Comparison of ENCODE assay signal across 9 mouse cellular contexts in the genomic region with DNA sequence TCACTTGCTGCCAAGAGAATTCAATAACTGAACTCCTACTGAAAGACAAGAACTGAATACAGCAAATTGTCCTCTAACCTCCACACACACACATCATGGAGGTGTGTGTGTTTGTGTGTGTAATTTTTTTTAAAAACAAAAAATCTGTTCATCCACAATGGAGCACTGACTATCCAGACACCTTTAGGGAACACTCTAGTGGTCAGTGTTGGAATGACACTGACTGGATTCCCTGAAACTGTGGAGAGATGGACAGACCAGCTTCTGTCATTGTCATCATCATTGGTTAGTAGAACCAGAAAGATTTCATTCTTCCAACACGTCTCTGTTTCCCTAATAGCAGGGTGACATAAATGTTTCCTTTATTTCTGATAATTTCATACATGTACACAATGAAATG. TPM values are rescaled to one million over a fixed set of nuclear protein-coding genes. Genes with fewer than 3 reads are reported as not detected.
DNase-seq lines count a peak whose midpoint lies in the region; ATAC-seq and TF ChIP-seq lines count a peak whose summit lies in the region.
"Had no signal": no experiment of that assay in that cellular context is flagged by ENCODE, and none has a peak within 500 bp of the region (broad histone marks: within the 10 kb centered on the region; RNA-seq: fewer than 3 reads in every experiment).

No protein-coding gene starts in this region.

- H3K36me3 ChIP-seq in forebrain, postnatal 0 days (ENCODE audit: insufficient read depth): peaks cover 11% of the 10 kb centered on the region; the same call in 1 of the 2 replicates
- H3K36me3 ChIP-seq in forebrain, embryonic 11.5 days (ENCODE audit: control insufficient read depth, insufficient read depth, low read length): peaks cover 5% of the 10 kb centered on the region

- H3K9ac ChIP-seq in forebrain, postnatal 0 days: no peak overlapping the region
- H3K9ac ChIP-seq in forebrain, embryonic 11.5 days (ENCODE audit: low read length): no peak overlapping the region
- H3K9ac ChIP-seq: liver, embryonic 13.5 days had no signal

- no peak overlapping the region for H3K4me2 ChIP-seq in forebrain, postnatal 0 days (ENCODE audit: low read depth)
- no peak overlapping the region for H3K4me2 ChIP-seq in forebrain, embryonic 11.5 days (ENCODE audit: low read depth, low read length, severe bottlenecking)
- H3K4me2 ChIP-seq: liver, embryonic 13.5 days had no signal

- peak; percentile 7 for DNase-seq in forebrain, postnatal 0 days
- no peak for DNase-seq in forebrain, embryonic 11.5 days (ENCODE audit: low spot score)
- DNase-seq in left cerebral cortex, postnatal 14 days (ENCODE audit: low spot score in 2 of 2): peak; percentile 21 to 35
- DNase-seq in left cerebral cortex, adult 8-10 months (ENCODE audit: low spot score in 2 of 2): no peak
- no peak for DNase-seq in Patski (ENCODE audit: low read depth, low spot score)
- peak; percentile 54 for DNase-seq in lung, postnatal 14 days
- no peak for DNase-seq in frontal cortex, postnatal 10 days (ENCODE audit: low spot score in 2 of 2)
- DNase-seq in right cerebral cortex, adult 18-20 months: no peak
- DNase-seq: liver, embryonic 13.5 days had no signal

- H3K4me1 ChIP-seq in forebrain, postnatal 0 days (ENCODE audit: insufficient read depth): no peaks in the 10 kb centered on the region
- H3K4me1 ChIP-seq in forebrain, embryonic 11.5 days (replicated peaks; ENCODE audit: control insufficient read depth, insufficient read depth, low read length): no peaks in the 10 kb centered on the region
- H3K4me1 ChIP-seq: liver, embryonic 13.5 days had no signal

- peak; percentile 70 for TF ChIP-seq CTCF in forebrain, postnatal 0 days (IDR thresholded peaks at IDR 0.05; ENCODE audit: low read depth)
- peak; percentile 57 for TF ChIP-seq CTCF in Patski (IDR thresholded peaks at IDR 0.05)

- POLR2A ChIA-PET in Patski (lab: Charles Lee): interaction anchor here (0.6 kb wide), 1 partner anchor 360 kb away, joined by 3 read pairs; no protein-coding TSS in a partner anchor

- H3K27ac ChIP-seq in forebrain, postnatal 0 days (ENCODE audit: low read depth, low read length): no peak overlapping the region
- H3K27ac ChIP-seq in forebrain, embryonic 11.5 days (ENCODE audit: low read depth, low read length): no peak overlapping the region
- H3K27ac ChIP-seq: liver, embryonic 13.5 days had no signal

- in situ Hi-C loops in Patski (cut with MboI; ENCODE audit: low pct_unique_long_range_greater_than_20kb): no loop called here

- no peaks in the 10 kb centered on the region for H3K27me3 ChIP-seq in forebrain, postnatal 0 days (ENCODE audit: insufficient read depth, low read length)
- no peaks in the 10 kb centered on the region for H3K27me3 ChIP-seq in forebrain, embryonic 11.5 days (ENCODE audit: control insufficient read depth, insufficient read depth, low read length)
- no peaks in the 10 kb centered on the region for H3K27me3 ChIP-seq in Patski
- H3K27me3 ChIP-seq: liver, embryonic 13.5 days had no signal

- CTCF ChIA-PET in Patski (lab: Charles Lee): interaction anchor here (0.7 to 1.7 kb wide), 3 partner anchors 41 to 199 kb away, joined by 3 to 6 read pairs (median 4); no protein-coding TSS in a partner anchor

- no peaks in the 10 kb centered on the region for H3K9me3 ChIP-seq in forebrain, postnatal 0 days (ENCODE audit: low read length)
- H3K9me3 ChIP-seq in forebrain, embryonic 11.5 days (ENCODE audit: control insufficient read depth, low read length): peaks cover 5% of the 10 kb centered on the region; the same call in 1 of the 2 replicates
- H3K9me3 ChIP-seq: liver, embryonic 13.5 days had no signal

- no peak overlapping the region for H3K4me3 ChIP-seq in forebrain, postnatal 0 days (ENCODE audit: low read depth, low read length)
- H3K4me3 ChIP-seq in forebrain, embryonic 11.5 days (ENCODE audit: low read depth, low read length): no peak overlapping the region
- H3K4me3 ChIP-seq: liver, embryonic 13.5 days had no signal

- 78% methylated on average over 1 of the region's 1 CpGs for WGBS in forebrain, postnatal 0 days
- WGBS in forebrain, embryonic 11.5 days: 68% methylated on average over 1 of the region's 1 CpGs

- intact Hi-C loops in left cerebral cortex, postnatal 14 days (cut with DNase I): no loop called here

- ATAC-seq in forebrain, postnatal 0 days: peak; percentile 48; the same call in 1 of the 2 replicates
- no peak for ATAC-seq in forebrain, embryonic 11.5 days (replicated peaks; ENCODE audit: low FRiP score)
- ATAC-seq in Patski: no peak

RNA-seq across cellular contexts. Expression of gene Zfp961, which starts 21.1 kb away (rescaled TPM):
- total RNA-seq in forebrain, postnatal 0 days (2014; rRNA removed): 28.8 and 29.4 TPM in 2 replicates
- polyA plus RNA-seq in forebrain, postnatal 0 days (2015; fragmentation: Nextera tagmentation; extraction: Ambion mirVana): 11.1 and 14.5 TPM in 2 replicates
- 29.0 and 31.2 TPM in 2 replicates for polyA plus RNA-seq in forebrain, embryonic 11.5 days (2014; fragmentation: Nextera tagmentation; extraction: Ambion mirVana)
- 10 to 100 TPM; 12.6 to 13.8 TPM for total RNA-seq in left cerebral cortex, postnatal 14 days (2021)
- total RNA-seq in left cerebral cortex, adult 8-10 months (2022): 10 to 100 TPM; 13.0 to 23.1 (median 19.1) TPM
- 13.3 TPM for polyA plus RNA-seq in Patski (2021)

RNA-seq across cellular contexts. Expression of gene Cyp4f18, which starts 37.5 kb away (rescaled TPM):
- total RNA-seq in forebrain, postnatal 0 days (2014; rRNA removed): 0.77 TPM in 1 of 2 replicates, not detected in the other
- 0.44 and 0.52 TPM in 2 replicates for polyA plus RNA-seq in forebrain, postnatal 0 days (2015; fragmentation: Nextera tagmentation; extraction: Ambion mirVana)
- 0.68 and 0.81 TPM in 2 replicates for polyA plus RNA-seq in forebrain, embryonic 11.5 days (2014; fragmentation: Nextera tagmentation; extraction: Ambion mirVana)
- not detected for total RNA-seq in left cerebral cortex, postnatal 14 days (2021)
- not detected for total RNA-seq in left cerebral cortex, adult 8-10 months (2022)
- polyA plus RNA-seq in Patski (2021): not detected

Comparison
In these comparisons a context has a peak if more than half of its experiments do, and no peak if none do; other contexts are left out.
1. DNase-seq: peak in forebrain, postnatal 0 days (single experiment), left cerebral cortex, postnatal 14 days (2 of 2) and lung, postnatal 14 days (single experiment); none in forebrain, embryonic 11.5 days (single experiment), left cerebral cortex, adult 8-10 months (0 of 2), Patski (single experiment), frontal cortex, postnatal 10 days (0 of 2) and right cerebral cortex, adult 18-20 months (single experiment).